Mouse (Mus musculus) limb, embryonic 14.5 days (tissue): ENCODE measurements around the gene Olfr1447. TPM values are rescaled to one million over a fixed set of nuclear protein-coding genes. Genes with fewer than 3 reads are reported as not detected.

Source experiments
- ATAC-seq: fragments of 200-750 bp; cut with Nextera tagmentation; 2 replicates; pipeline ENCODE4 v1.8.0; 2017; ENCODE audit warnings: low read depth, moderate number of reproducible peaks, moderate TSS enrichment; ENCODE audit not compliant: low FRiP score
- DNase-seq: peaks from one replicate; pipeline ENCODE4 v3.0.0-alpha.2; 2015; ENCODE audit warnings: low spot score
- H3K27ac ChIP-seq: fragments of 300-500 bp; sonication (generic); replicated peaks from 2 replicates; pipeline ENCODE4 v1.5.1; 2014; ENCODE audit warnings: low read depth, mild to moderate bottlenecking, low read length, moderate library complexity, mixed read lengths
- H3K27me3 ChIP-seq: fragments of 300-500 bp; sonication (generic); 2 replicates; pipeline ENCODE4 v1.6.1; 2014; ENCODE audit warnings: low read length, mixed read lengths; ENCODE audit not compliant: control insufficient read depth, insufficient read depth
- H3K36me3 ChIP-seq: fragments of 300-500 bp; sonication (generic); 2 replicates; pipeline ENCODE4 v1.6.1; 2014; ENCODE audit warnings: mild to moderate bottlenecking, low read length, moderate library complexity, mixed read lengths; ENCODE audit not compliant: control insufficient read depth, insufficient read depth
- H3K4me1 ChIP-seq: fragments of 300-500 bp; sonication (generic); 2 replicates; pipeline ENCODE4 v1.6.1; 2014; ENCODE audit warnings: antibody characterized with exemption, low read length, mixed read lengths; ENCODE audit not compliant: control insufficient read depth, insufficient read depth
- H3K4me2 ChIP-seq: fragments of 300-500 bp; sonication (generic); replicated peaks from 2 replicates; pipeline ENCODE4 v1.6.1; 2014; ENCODE audit warnings: low read depth, mild to moderate bottlenecking, low read length, moderate library complexity; ENCODE audit not compliant: severe bottlenecking
- H3K4me3 ChIP-seq: fragments of 300-500 bp; sonication (generic); replicated peaks from 2 replicates; pipeline ENCODE4 v1.5.1; 2014; ENCODE audit warnings: low read length
- H3K9ac ChIP-seq: fragments of 300-500 bp; sonication (generic); 2 replicates; pipeline ENCODE4 v1.6.1; 2014; ENCODE audit warnings: mild to moderate bottlenecking, low read depth, low read length, moderate library complexity; ENCODE audit not compliant: severe bottlenecking
- H3K9me3 ChIP-seq: fragments of 300-500 bp; sonication (generic); 2 replicates; pipeline ENCODE4 v1.6.1; 2016; ENCODE audit warnings: low read length; ENCODE audit not compliant: control insufficient read depth
- POLR2A ChIP-seq: fragments of 200-500 bp; IDR thresholded peaks from 2 replicates; pipeline ENCODE4 v1.8.0; 2012; ENCODE audit warnings: inconsistent platforms, mild to moderate bottlenecking, moderate library complexity, borderline replicate concordance; ENCODE audit not compliant: insufficient read depth, insufficient read length; ENCODE audit errors: extremely low read depth
- WGBS: fragments of 180-500 bp; shearing (Covaris S2); extraction: QIAGEN DNeasy Blood & Tissue Kit; methylation state at CpG from one replicate; pipeline ENCODE4 v1.1.7; 2014; 5-methylcytosine and 5-hydroxymethylcytosine counted together
- polyA plus RNA-seq, 2 experiments: library from polyadenylated mRNA; depleted of rRNA in 1 of 2; stranded (reverse) in 1 of 2; unstranded in 1 of 2; fragments of >200 nt; fragmentation: Nextera tagmentation in 1 of 2; extraction: Ambion mirVana in 1 of 2; gene quantifications; 2 replicates each; pipeline versions ENCODE4 v1.2.1 to v1.2.3; 2012 to 2014

The Olfr1447 gene
- polyA plus RNA-seq, 2 experiments, result not detected

DNA sequence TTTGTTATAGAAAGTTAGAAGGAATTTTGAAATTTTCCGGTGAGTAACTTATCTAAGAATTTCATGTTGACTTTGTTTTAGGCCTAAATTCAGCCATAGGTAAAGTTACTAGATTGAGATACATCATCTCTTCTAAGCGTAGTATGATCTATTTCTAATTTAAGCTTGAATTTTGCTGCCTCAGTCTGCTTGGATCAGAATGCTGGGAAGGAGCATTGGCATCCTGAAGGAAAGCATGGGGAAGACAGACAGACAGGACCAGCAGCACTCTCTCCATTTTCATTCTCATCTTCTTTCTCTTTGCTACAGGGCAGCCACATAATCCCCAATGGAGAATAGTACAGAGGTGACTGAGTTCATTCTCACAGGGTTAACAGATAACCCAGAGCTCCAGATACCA, 20.0 kb downstream of the Olfr1447 start, which contains the start of gene Olfr1445:
Olfr1445 (plus strand) TSS at position 301 of the 400 bp plus-strand sequence.
- Histone ChIP-seq H3K4me3 (no peak within 1 kb of the TSS), H3K4me1 (no peaks in the 10 kb centered on the region), H3K27me3 (no peaks in the 10 kb centered on the region), H3K36me3 (no peaks in the 10 kb centered on the region), H3K27ac (no peak within 1 kb of the TSS), H3K9ac (no peak within 1 kb of the TSS), H3K9me3 (no peaks in the 10 kb centered on the region), H3K4me2 (no peak within 1 kb of the TSS)
- no peak for ATAC-seq
- DNase-seq, result no peak
- 82% methylated on average over 2 of the region's 2 CpGs for WGBS
- TF ChIP-seq POLR2A, result no peak

- Histone ChIP-seq H3K4me1 (no peaks in the 10 kb centered on the region), H3K9me3 (no peaks in the 10 kb centered on the region)
These were observed 46.6 kb downstream of the Olfr1447 start, which contains the start of gene Olfr1444 for GRCm38 (mm10) chr19:12856983-12857382. TSS of gene Olfr1444 (plus strand) at chr19:12857283.

More at GRCm38 (mm10) chr19:12856983-12857382, 46.6 kb downstream of the Olfr1447 start, which contains the start of gene Olfr1444:
- Histone ChIP-seq H3K27ac (no peak within 1 kb of the TSS), H3K9ac (no peak within 1 kb of the TSS), H3K36me3 (no peaks in the 10 kb centered on the region), H3K27me3 (no peaks in the 10 kb centered on the region), H3K4me3 (no peak within 1 kb of the TSS), H3K4me2 (no peak within 1 kb of the TSS)
- no peak for TF ChIP-seq POLR2A
- DNase-seq (no peak), ATAC-seq (no peak)
- WGBS, result 54% methylated on average over 1 of the region's 1 CpGs

Other genes with a start within 250 kb of the Olfr1447 start
- not detected in 2 replicates for gene Olfr1442, start 233.3 kb downstream of the Olfr1447 start, polyA plus RNA-seq (2012; rRNA removed)
- not detected in 2 replicates for gene Olfr1442, start 233.3 kb downstream of the Olfr1447 start, polyA plus RNA-seq (2014; fragmentation: Nextera tagmentation; extraction: Ambion mirVana)
- gene Olfr1443, start 225.6 kb downstream of the Olfr1447 start, polyA plus RNA-seq (2012; rRNA removed), result not detected in 2 replicates
- not detected in 2 replicates for gene Olfr1443, start 225.6 kb downstream of the Olfr1447 start, polyA plus RNA-seq (2014; fragmentation: Nextera tagmentation; extraction: Ambion mirVana)
- gene Keg1, start 208.0 kb downstream of the Olfr1447 start, polyA plus RNA-seq (2012; rRNA removed), result not detected in 2 replicates
- gene Keg1, start 208.0 kb downstream of the Olfr1447 start, polyA plus RNA-seq (2014; fragmentation: Nextera tagmentation; extraction: Ambion mirVana), result not detected in 2 replicates
- 1.7 and 2.6 TPM in 2 replicates for gene Cntf, start 138.1 kb downstream of the Olfr1447 start, polyA plus RNA-seq (2012; rRNA removed)
- 0.22 and 0.66 TPM in 2 replicates for gene Cntf, start 138.1 kb downstream of the Olfr1447 start, polyA plus RNA-seq (2014; fragmentation: Nextera tagmentation; extraction: Ambion mirVana)
- gene Zfp91, start 107.6 kb downstream of the Olfr1447 start, polyA plus RNA-seq (2012; rRNA removed), result 28.5 and 30.4 TPM in 2 replicates
- gene Zfp91, start 107.6 kb downstream of the Olfr1447 start, polyA plus RNA-seq (2014; fragmentation: Nextera tagmentation; extraction: Ambion mirVana), result 10.3 and 11.5 TPM in 2 replicates
- gene Lpxn, start 107.5 kb downstream of the Olfr1447 start, polyA plus RNA-seq (2012; rRNA removed), result 4.0 and 4.1 TPM in 2 replicates
- gene Lpxn, start 107.5 kb downstream of the Olfr1447 start, polyA plus RNA-seq (2014; fragmentation: Nextera tagmentation; extraction: Ambion mirVana), result 3.7 and 4.8 TPM in 2 replicates
- not detected in 2 replicates for gene Gm5244, start 57.1 kb downstream of the Olfr1447 start, polyA plus RNA-seq (2012; rRNA removed)
- gene Gm5244, start 57.1 kb downstream of the Olfr1447 start, polyA plus RNA-seq (2014; fragmentation: Nextera tagmentation; extraction: Ambion mirVana), result not detected in 2 replicates
- not detected in 2 replicates for gene Olfr1444, start 46.5 kb downstream of the Olfr1447 start, polyA plus RNA-seq (2012; rRNA removed)
- gene Olfr1444, start 46.5 kb downstream of the Olfr1447 start, polyA plus RNA-seq (2014; fragmentation: Nextera tagmentation; extraction: Ambion mirVana), result not detected in 2 replicates
- not detected in 2 replicates for gene Olfr1445, start 19.9 kb downstream of the Olfr1447 start, polyA plus RNA-seq (2012; rRNA removed)
- not detected in 2 replicates for gene Olfr1445, start 19.9 kb downstream of the Olfr1447 start, polyA plus RNA-seq (2014; fragmentation: Nextera tagmentation; extraction: Ambion mirVana)
- not detected in 2 replicates for gene Olfr1446, start 10.2 kb downstream of the Olfr1447 start, polyA plus RNA-seq (2012; rRNA removed)
- gene Olfr1446, start 10.2 kb downstream of the Olfr1447 start, polyA plus RNA-seq (2014; fragmentation: Nextera tagmentation; extraction: Ambion mirVana), result not detected in 2 replicates
- gene Olfr1448, start 20.7 kb upstream of the Olfr1447 start, polyA plus RNA-seq (2012; rRNA removed), result not detected in 2 replicates
- not detected in 2 replicates for gene Olfr1448, start 20.7 kb upstream of the Olfr1447 start, polyA plus RNA-seq (2014; fragmentation: Nextera tagmentation; extraction: Ambion mirVana)
- not detected in 2 replicates for gene Olfr1449, start 27.1 kb upstream of the Olfr1447 start, polyA plus RNA-seq (2012; rRNA removed)
- not detected in 2 replicates for gene Olfr1449, start 27.1 kb upstream of the Olfr1447 start, polyA plus RNA-seq (2014; fragmentation: Nextera tagmentation; extraction: Ambion mirVana)
- gene Olfr1450, start 46.5 kb upstream of the Olfr1447 start, polyA plus RNA-seq (2012; rRNA removed), result not detected in 2 replicates
- gene Olfr1450, start 46.5 kb upstream of the Olfr1447 start, polyA plus RNA-seq (2014; fragmentation: Nextera tagmentation; extraction: Ambion mirVana), result not detected in 2 replicates
- not detected in 2 replicates for gene Olfr1451, start 91.3 kb upstream of the Olfr1447 start, polyA plus RNA-seq (2012; rRNA removed)
- not detected in 2 replicates for gene Olfr1451, start 91.3 kb upstream of the Olfr1447 start, polyA plus RNA-seq (2014; fragmentation: Nextera tagmentation; extraction: Ambion mirVana)
- not detected in 2 replicates for gene Olfr1453, start 124.6 kb upstream of the Olfr1447 start, polyA plus RNA-seq (2012; rRNA removed)
- gene Olfr1453, start 124.6 kb upstream of the Olfr1447 start, polyA plus RNA-seq (2014; fragmentation: Nextera tagmentation; extraction: Ambion mirVana), result not detected in 2 replicates
- gene Olfr1454, start 156.9 kb upstream of the Olfr1447 start, polyA plus RNA-seq (2012; rRNA removed), result not detected in 2 replicates
- not detected in 2 replicates for gene Olfr1454, start 156.9 kb upstream of the Olfr1447 start, polyA plus RNA-seq (2014; fragmentation: Nextera tagmentation; extraction: Ambion mirVana)
- gene Olfr1457, start 194.1 kb upstream of the Olfr1447 start, polyA plus RNA-seq (2012; rRNA removed), result not detected in 2 replicates
- gene Olfr1457, start 194.1 kb upstream of the Olfr1447 start, polyA plus RNA-seq (2014; fragmentation: Nextera tagmentation; extraction: Ambion mirVana), result not detected in 2 replicates
- gene Olfr1458, start 203.0 kb upstream of the Olfr1447 start, polyA plus RNA-seq (2012; rRNA removed), result not detected in 2 replicates
- gene Olfr1458, start 203.0 kb upstream of the Olfr1447 start, polyA plus RNA-seq (2014; fragmentation: Nextera tagmentation; extraction: Ambion mirVana), result not detected in 2 replicates
- not detected in 2 replicates for gene Olfr1459, start 245.8 kb upstream of the Olfr1447 start, polyA plus RNA-seq (2012; rRNA removed)
- gene Olfr1459, start 245.8 kb upstream of the Olfr1447 start, polyA plus RNA-seq (2014; fragmentation: Nextera tagmentation; extraction: Ambion mirVana), result not detected in 2 replicates